Mouse (Mus musculus) heart, embryonic 10.5 days (tissue): ENCODE data around the gene Lipi. TPM values are rescaled to one million over a fixed set of nuclear protein-coding genes. Genes with fewer than 3 reads are reported as not detected.
A peak's percentile ranks its signal among the peaks of the same experiment; 100 is the strongest.

Source experiments
- DNase-seq: peaks from one replicate; pipeline ENCODE4 v3.0.0-alpha.2; 2017; ENCODE audit warnings: low spot score
- H3K27ac ChIP-seq: fragments of 300-500 bp; sonication (generic); 2 replicates; pipeline ENCODE4 v1.5.1; 2016; ENCODE audit warnings: mild to moderate bottlenecking
- H3K27me3 ChIP-seq: fragments of 300-500 bp; sonication (generic); 2 replicates; pipeline ENCODE4 v1.6.1; 2016; ENCODE audit warnings: mild to moderate bottlenecking; ENCODE audit not compliant: poor library complexity, insufficient read depth, severe bottlenecking
- H3K36me3 ChIP-seq: fragments of 300-500 bp; sonication (generic); 2 replicates; pipeline ENCODE4 v1.6.1; 2016; ENCODE audit warnings: mild to moderate bottlenecking, moderate library complexity
- H3K4me1 ChIP-seq: fragments of 300-500 bp; sonication (generic); 2 replicates; pipeline ENCODE4 v1.6.1; 2016; ENCODE audit warnings: mild to moderate bottlenecking
- H3K4me3 ChIP-seq: fragments of 300-500 bp; sonication (generic); 2 replicates; pipeline ENCODE4 v1.5.1; 2016; ENCODE audit warnings: mild to moderate bottlenecking, moderate library complexity
- H3K9me3 ChIP-seq: fragments of 300-500 bp; sonication (generic); 2 replicates; pipeline ENCODE4 v1.6.1; 2016; ENCODE audit warnings: mild to moderate bottlenecking, moderate library complexity
- WGBS: fragments of 180-500 bp; shearing (Covaris S2); methylation state at CpG from one replicate; pipeline ENCODE4 v1.1.7; 2016; 5-methylcytosine and 5-hydroxymethylcytosine counted together
- polyA plus RNA-seq: library from polyadenylated mRNA; unstranded; fragments of >200 nt; fragmentation: Nextera tagmentation; extraction: Ambion mirVana; gene quantifications from 2 replicates; pipeline ENCODE4 v1.2.1, GENCODE M21; 2016

Lipi gene
- polyA plus RNA-seq = not detected in 2 replicates

GRCm38 (mm10) chr16:75585961-75586360 lies at the start of gene Lipi:
Gene Lipi, minus strand, starts transcription at chr16:75586061.
- Histone ChIP-seq H3K27me3 (no peaks in the 10 kb centered on the region), H3K9me3 (no peaks in the 10 kb centered on the region), H3K4me3 (no peak within 1 kb of the TSS), H3K4me1 (no peaks in the 10 kb centered on the region), H3K27ac (no peak within 1 kb of the TSS), H3K36me3 (no peaks in the 10 kb centered on the region)
- 84% methylated on average over 7 of the region's 7 CpGs for WGBS
- DNase-seq = no peak

- H3K27me3 ChIP-seq = no peaks in the 10 kb centered on the region
- no peaks in the 10 kb centered on the region for H3K4me1 ChIP-seq
- no peak for DNase-seq
- no peak overlapping the region for H3K27ac ChIP-seq
- no peaks in the 10 kb centered on the region for H3K9me3 ChIP-seq
- no peak overlapping the region for H3K4me3 ChIP-seq
- 78% methylated on average over 2 of the region's 2 CpGs for WGBS
- no peaks in the 10 kb centered on the region for H3K36me3 ChIP-seq
Measured at GRCm38 (mm10) chr16:75627862-75628261, 42.0 kb upstream of the Lipi start.

GRCm38 (mm10) chr16:75617651-75618349 lies 31.9 kb upstream of the Lipi start:
- no peak for DNase-seq

GRCm38 (mm10) chr16:75612561-75612960 lies 26.7 kb upstream of the Lipi start:
- no peaks in the 10 kb centered on the region for H3K36me3 ChIP-seq
- no peaks in the 10 kb centered on the region for H3K9me3 ChIP-seq
- H3K4me3 ChIP-seq = no peak overlapping the region

More at GRCm38 (mm10) chr16:75617651-75618349, 31.9 kb upstream of the Lipi start:
- H3K9me3 ChIP-seq = no peaks in the 10 kb centered on the region
- 83% methylated on average over 2 of the region's 2 CpGs for WGBS
- no peak overlapping the region for H3K27ac ChIP-seq
- no peaks in the 10 kb centered on the region for H3K36me3 ChIP-seq
- H3K27me3 ChIP-seq = no peaks in the 10 kb centered on the region
- H3K4me1 ChIP-seq = no peaks in the 10 kb centered on the region
- H3K4me3 ChIP-seq = no peak overlapping the region

GRCm38 (mm10) chr16:75606415-75606814 lies 20.6 kb upstream of the Lipi start:
- no peaks in the 10 kb centered on the region for H3K9me3 ChIP-seq
- no peaks in the 10 kb centered on the region for H3K27me3 ChIP-seq
- no peak overlapping the region for H3K4me3 ChIP-seq
- H3K36me3 ChIP-seq = no peaks in the 10 kb centered on the region
- H3K4me1 ChIP-seq = no peaks in the 10 kb centered on the region
- DNase-seq = no peak
- no peak overlapping the region for H3K27ac ChIP-seq
- WGBS = 85% methylated on average over 1 of the region's 1 CpGs

More at GRCm38 (mm10) chr16:75612561-75612960, 26.7 kb upstream of the Lipi start:
- H3K27ac ChIP-seq = no peak overlapping the region
- no peaks in the 10 kb centered on the region for H3K4me1 ChIP-seq
- DNase-seq = no peak
- no peaks in the 10 kb centered on the region for H3K27me3 ChIP-seq

- H3K27ac ChIP-seq = no peak overlapping the region
- no peak for DNase-seq
- H3K9me3 ChIP-seq = no peaks in the 10 kb centered on the region
- no peaks in the 10 kb centered on the region for H3K36me3 ChIP-seq
- H3K4me1 ChIP-seq = no peaks in the 10 kb centered on the region
- peak overlapping the region; percentile 73 for H3K4me3 ChIP-seq
- no peaks in the 10 kb centered on the region for H3K27me3 ChIP-seq
- 20% methylated on average over 15 of the region's 15 CpGs for WGBS
Measured at GRCm38 (mm10) chr16:75593501-75594183, 7.8 kb upstream of the Lipi start.

GRCm38 (mm10) chr16:75592671-75593500 lies 7.0 kb upstream of the Lipi start, which contains the start of gene Rbm11:
Gene Rbm11, plus strand, starts transcription at chr16:75592844.
- WGBS = under 1% methylated on average over 52 of the region's 55 CpGs
- DNase-seq = peak; percentile 81
- no peaks in the 10 kb centered on the region for H3K9me3 ChIP-seq
- no peaks in the 10 kb centered on the region for H3K27me3 ChIP-seq
- H3K27ac ChIP-seq = peak within 1 kb of the TSS; percentile 52; the same call in 1 of the 2 replicates
- no peaks in the 10 kb centered on the region for H3K4me1 ChIP-seq
- H3K4me3 ChIP-seq = peak within 1 kb of the TSS; percentile 73
- H3K36me3 ChIP-seq = no peaks in the 10 kb centered on the region

- Histone ChIP-seq H3K4me1 (no peaks in the 10 kb centered on the region), H3K9me3 (no peaks in the 10 kb centered on the region), H3K4me3 (no peak overlapping the region), H3K27me3 (no peaks in the 10 kb centered on the region), H3K36me3 (no peaks in the 10 kb centered on the region), H3K27ac (no peak overlapping the region)
- no peak for DNase-seq
- 28% methylated on average over 3 of the region's 3 CpGs for WGBS
Measured at GRCm38 (mm10) chr16:75586466-75586865, 605 bp upstream of the Lipi start.

- Histone ChIP-seq H3K27me3 (no peaks in the 10 kb centered on the region), H3K36me3 (no peaks in the 10 kb centered on the region), H3K4me3 (no peak overlapping the region), H3K4me1 (no peaks in the 10 kb centered on the region), H3K27ac (no peak overlapping the region), H3K9me3 (no peaks in the 10 kb centered on the region)
- 74% methylated on average over 5 of the region's 5 CpGs for WGBS
- no peak for DNase-seq
Measured at GRCm38 (mm10) chr16:75582279-75582678, 3.6 kb downstream of the Lipi start.

GRCm38 (mm10) chr16:75562910-75563309 lies 23.0 kb downstream of the Lipi start:
- WGBS = 89% methylated on average over 2 of the region's 2 CpGs

GRCm38 (mm10) chr16:75545310-75545709 lies 40.6 kb downstream of the Lipi start:
- DNase-seq = no peak
- H3K4me3 ChIP-seq = no peak overlapping the region
- H3K27ac ChIP-seq = no peak overlapping the region
- no peaks in the 10 kb centered on the region for H3K27me3 ChIP-seq
- WGBS = 71% methylated on average over 1 of the region's 1 CpGs
- H3K36me3 ChIP-seq = no peaks in the 10 kb centered on the region
- H3K9me3 ChIP-seq = no peaks in the 10 kb centered on the region
- H3K4me1 ChIP-seq = no peaks in the 10 kb centered on the region

More at GRCm38 (mm10) chr16:75562910-75563309, 23.0 kb downstream of the Lipi start:
- Histone ChIP-seq H3K9me3 (no peaks in the 10 kb centered on the region), H3K4me1 (no peaks in the 10 kb centered on the region), H3K36me3 (no peaks in the 10 kb centered on the region), H3K27ac (no peak overlapping the region), H3K27me3 (no peaks in the 10 kb centered on the region), H3K4me3 (no peak overlapping the region)
- DNase-seq = no peak

- H3K27ac ChIP-seq = no peak overlapping the region
- WGBS = 77% methylated on average over 7 of the region's 7 CpGs
- H3K4me3 ChIP-seq = no peak overlapping the region
- H3K36me3 ChIP-seq = no peaks in the 10 kb centered on the region
- DNase-seq = no peak
- H3K9me3 ChIP-seq = no peaks in the 10 kb centered on the region
- no peaks in the 10 kb centered on the region for H3K27me3 ChIP-seq
- no peaks in the 10 kb centered on the region for H3K4me1 ChIP-seq
Measured at GRCm38 (mm10) chr16:75537784-75538565, 47.9 kb downstream of the Lipi start.
